Mouse (Mus musculus) adrenal gland, postnatal 36 days (tissue): ENCODE data around the gene Ogfod3. TPM values are rescaled to one million over a fixed set of nuclear protein-coding genes. Genes with fewer than 3 reads are reported as not detected.

Experiments
- DNase-seq, 2 experiments: peaks; one replicate each; pipeline ENCODE4 v3.0.0; 2021; ENCODE audit warnings: mixed read lengths in 1 of 2
- long read RNA-seq, 2 experiments: library from polyadenylated mRNA; stranded (forward); transcript quantifications; one replicate each; pipeline ENCODE4 v2.0.0; 2021; ENCODE audit warnings: borderline sequencing depth in 2 of 2
- total RNA-seq, 2 experiments: library from RNA; stranded (reverse); gene quantifications; 2 replicates each; pipeline ENCODE4 v1.2.3; 2021

The Ogfod3 gene
- 10 to 100 TPM; 22.6 to 30.5 TPM for total RNA-seq
- long read RNA-seq, experiment 1, transcript Ogfod3-201 (9 exons, 1,308 nt) = major isoform, 55 of 61 reads
- long read RNA-seq, experiment 1, partial matches to known transcripts = 1 of 61 reads
- long read RNA-seq, experiment 1, other reads (novel, unspliced or antisense) = 5 of 61 reads
- long read RNA-seq, experiment 2, transcript Ogfod3-201 (9 exons, 1,308 nt) = major isoform, 15 of 16 reads
- long read RNA-seq, experiment 2, partial matches to known transcripts = 1 of 16 reads
- long read RNA-seq, experiment 2, other reads (novel, unspliced or antisense) = 0 of 16 reads

DNA sequence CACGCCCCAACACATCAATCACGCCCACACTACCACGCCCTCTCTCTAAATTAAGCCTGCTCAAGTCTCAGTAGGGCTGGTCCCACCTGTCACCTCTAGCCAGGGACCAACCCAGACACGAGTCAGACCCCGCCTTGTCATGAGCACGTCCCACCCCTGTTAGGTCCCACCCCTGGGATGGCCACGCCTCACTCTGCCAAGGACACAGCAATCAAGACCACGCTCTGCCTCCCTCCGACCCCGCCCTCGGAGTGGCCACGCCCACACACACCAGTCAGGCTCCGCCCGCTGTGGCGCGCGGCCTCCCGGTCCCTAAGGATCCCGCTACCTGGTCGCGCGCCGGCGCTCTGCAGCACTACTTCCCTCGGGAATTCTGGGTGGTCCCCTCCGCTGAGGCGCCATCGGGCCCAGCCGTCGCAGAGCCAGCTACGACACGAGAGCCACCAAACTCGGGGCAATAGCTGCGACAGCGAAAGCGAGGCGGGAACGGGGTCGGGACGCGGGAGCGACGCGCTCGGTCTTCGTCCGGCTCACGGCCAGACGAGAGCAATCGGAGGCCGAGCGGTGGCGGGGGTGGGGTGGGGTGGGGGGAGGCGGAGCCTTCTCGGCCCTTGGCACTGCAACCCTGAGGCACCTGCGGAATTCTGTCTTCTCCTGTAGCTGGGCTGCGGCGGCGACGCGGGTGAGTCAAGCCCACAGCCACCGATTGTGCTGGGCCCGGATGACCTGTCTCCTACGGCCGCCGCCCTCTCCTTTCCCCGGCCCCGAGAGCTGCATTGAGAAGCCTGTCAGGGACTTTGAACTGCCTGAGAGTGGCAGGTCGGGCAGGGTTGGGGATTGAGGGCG lies at the start of gene Ogfod3, which contains the start of gene Hexdc:
TSS of gene Ogfod3 (minus strand) at position 551 of the 846 bp plus-strand sequence.
TSS of gene Hexdc (plus strand) at position 273 of the 846 bp plus-strand sequence.
- DNase-seq = peak; percentile 96 to 98

- no peak for DNase-seq
Observed at GRCm38 (mm10) chr11:121250196-121250595, 45.7 kb upstream of the Ogfod3 start.

GRCm38 (mm10) chr11:121239669-121240068 lies 35.2 kb upstream of the Ogfod3 start:
- DNase-seq = no peak

- DNase-seq = no peak
Observed at GRCm38 (mm10) chr11:121237345-121238128, 33.0 kb upstream of the Ogfod3 start.

DNA sequence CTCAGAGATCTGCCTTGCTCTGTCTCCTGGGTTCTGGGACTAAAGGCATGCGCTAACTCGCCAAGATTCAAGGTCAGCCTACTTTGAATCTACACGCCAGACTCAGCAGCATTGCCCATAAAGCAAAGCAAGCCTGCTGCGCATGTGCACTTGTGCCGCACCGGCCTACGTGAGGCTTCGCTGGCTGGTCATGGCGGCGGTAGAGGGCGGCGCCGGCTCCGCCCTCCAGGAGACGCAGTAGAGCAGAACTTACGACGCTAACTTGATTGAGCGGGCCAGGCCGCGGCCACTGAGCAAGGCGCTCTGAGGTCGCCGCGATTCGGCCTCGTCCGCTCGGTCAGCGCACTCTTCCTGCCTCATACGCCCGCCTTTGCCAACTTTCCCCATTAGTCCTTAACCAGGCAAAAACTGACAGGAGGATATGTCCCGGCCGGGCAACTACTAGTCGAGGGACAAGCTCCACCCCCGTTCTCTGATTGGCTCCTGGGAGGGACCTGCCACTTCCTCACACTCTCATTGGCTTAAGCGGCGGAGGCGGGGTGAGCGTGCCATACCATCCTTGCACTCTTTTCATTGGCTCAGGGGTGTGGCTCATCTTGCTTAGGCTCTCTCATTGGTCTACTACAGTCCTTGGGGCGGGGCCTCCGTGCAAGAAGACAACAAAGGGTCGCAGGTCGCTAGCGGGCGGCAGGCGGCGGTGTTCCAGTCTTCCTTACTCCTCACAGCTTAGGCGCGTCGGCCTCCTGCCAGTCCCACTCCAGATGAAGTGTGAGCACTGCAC lies 32.2 kb upstream of the Ogfod3 start, which contains the start of gene Narf:
TSS of gene Narf (plus strand) at position 690 of the 781 bp plus-strand sequence.
- peak; percentile 99 for DNase-seq

- peak; percentile 20 to 48 for DNase-seq
Observed at GRCm38 (mm10) chr11:121235475-121236238, 31.1 kb upstream of the Ogfod3 start.

GRCm38 (mm10) chr11:121232706-121233105 lies 28.2 kb upstream of the Ogfod3 start:
- DNase-seq = no peak

DNA sequence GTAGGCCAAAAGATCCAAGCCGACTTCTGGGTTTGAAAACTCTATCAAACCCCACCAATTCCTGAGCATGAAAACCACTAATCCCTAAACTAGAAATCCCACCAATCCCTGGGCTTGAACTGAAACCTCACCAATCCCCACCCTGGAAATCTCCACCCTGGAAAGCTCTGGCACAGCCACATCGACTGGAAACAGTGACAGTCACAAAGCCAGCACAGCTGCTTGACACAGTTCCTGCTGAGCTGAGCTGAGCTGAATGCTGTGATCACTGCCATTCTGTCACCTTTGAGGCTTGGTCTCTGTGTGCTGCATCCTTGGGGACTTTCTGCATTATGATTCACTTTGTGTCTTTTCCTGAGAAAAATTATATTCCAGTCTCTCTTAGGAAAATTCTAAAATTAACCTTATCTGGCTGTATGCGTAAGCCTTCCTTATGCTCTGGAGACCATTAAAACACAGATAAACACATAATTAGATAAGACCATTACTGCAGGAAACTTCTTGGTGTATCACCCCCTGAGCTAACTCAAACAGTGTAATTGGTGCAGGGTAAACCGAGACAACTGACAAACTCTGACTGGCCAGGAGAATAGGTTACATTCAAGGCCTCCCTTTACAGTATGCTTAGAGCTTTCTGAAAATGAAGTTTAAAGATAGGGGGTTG lies 27.2 kb upstream of the Ogfod3 start:
- no peak for DNase-seq

- DNase-seq = no peak
Observed at GRCm38 (mm10) chr11:121231191-121231590, 26.7 kb upstream of the Ogfod3 start.

DNA sequence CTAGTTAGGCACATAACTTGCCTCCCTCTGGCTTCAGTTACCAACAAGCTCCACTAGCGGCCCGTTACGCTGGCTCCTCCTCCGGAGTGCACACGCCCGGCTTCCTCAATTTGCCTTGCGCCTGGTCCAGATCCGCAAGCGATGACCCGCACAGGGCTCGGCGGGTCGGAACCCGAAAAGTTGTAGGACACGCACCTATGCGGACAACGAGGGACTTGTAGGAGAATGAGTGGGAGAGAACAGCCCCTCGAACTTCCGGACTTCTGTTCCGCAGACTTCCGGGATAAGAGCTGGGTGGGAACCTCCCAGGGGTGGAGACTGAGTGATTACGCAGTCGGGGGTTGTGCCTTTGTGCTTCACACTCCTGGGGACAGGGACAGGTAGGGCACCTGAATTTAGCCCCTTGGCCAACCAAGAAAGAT lies 24.5 kb upstream of the Ogfod3 start, which contains the start of gene Cybc1:
TSS of gene Cybc1 (minus strand) at position 305 of the 422 bp plus-strand sequence.
- DNase-seq = peak; percentile 82 to 87

- DNase-seq = no peak
Observed at GRCm38 (mm10) chr11:121228129-121229017, 23.9 kb upstream of the Ogfod3 start.

GRCm38 (mm10) chr11:121221321-121222010 lies 17.0 kb upstream of the Ogfod3 start:
- DNase-seq = no peak

GRCm38 (mm10) chr11:121220771-121221170 lies 16.3 kb upstream of the Ogfod3 start:
- no peak for DNase-seq

GRCm38 (mm10) chr11:121219776-121220175 lies 15.3 kb upstream of the Ogfod3 start:
- no peak for DNase-seq

- no peak for DNase-seq
Observed at GRCm38 (mm10) chr11:121216831-121217230, 12.3 kb upstream of the Ogfod3 start.

- DNase-seq = no peak
Observed at GRCm38 (mm10) chr11:121203859-121204160, 701 bp downstream of the Ogfod3 start.

DNA sequence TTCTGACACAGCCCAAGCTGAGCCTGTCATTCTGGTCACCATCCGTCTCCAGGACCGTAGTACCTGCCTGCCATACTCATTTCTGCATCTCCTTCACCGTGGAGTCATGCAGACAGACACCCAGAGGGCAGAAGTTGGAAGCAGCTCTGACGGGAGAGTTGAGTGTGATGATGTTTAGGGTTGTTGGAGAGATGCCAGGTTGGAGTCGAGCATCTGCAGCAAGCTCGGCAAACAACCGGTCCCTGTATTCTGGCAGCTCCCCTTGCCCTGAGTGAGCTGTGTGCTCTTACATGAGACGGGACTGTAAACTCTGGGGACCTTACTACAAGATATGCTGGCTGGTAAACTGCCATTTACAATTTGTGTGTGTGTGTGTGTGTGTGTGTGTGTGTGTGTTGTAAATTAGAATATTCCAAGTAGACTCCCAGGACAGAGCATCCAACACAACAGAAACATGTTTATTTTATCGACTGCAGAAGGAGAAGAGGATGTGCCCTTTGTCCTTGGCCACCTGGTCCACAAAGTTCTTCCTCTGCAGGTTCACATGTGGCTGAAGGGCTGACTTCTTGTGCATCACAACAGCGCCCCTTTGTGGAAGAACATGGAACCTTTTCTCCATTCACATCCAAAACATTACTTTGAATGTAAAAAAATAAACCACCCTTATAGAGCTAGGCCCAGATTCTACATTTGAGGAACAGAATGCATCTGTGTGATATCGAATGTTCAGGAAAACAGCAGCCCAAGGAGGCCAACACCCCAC lies 2.9 kb downstream of the Ogfod3 start:
- peak; percentile 12 to 44 for DNase-seq

- DNase-seq = no peak
Observed at GRCm38 (mm10) chr11:121200781-121201180, 3.7 kb downstream of the Ogfod3 start.
